Mouse (Mus musculus): ENCODE measurements around the gene Serpinb8.

Gene Serpinb8

GRCm38 (mm10) chr1:107657689-107658088, 67.9 kb downstream of the Serpinb8 start:
- DNase-seq = no peak

Measured in thymus, postnatal 14 days (tissue).